Mouse (Mus musculus): ENCODE measurements around the gene Amph. TPM values are rescaled to one million over a fixed set of nuclear protein-coding genes. Genes with fewer than 3 reads are reported as not detected.
A peak's percentile ranks its signal among the peaks of the same experiment; 100 is the strongest.
"Not testable (repeated sequence)": the region's sequence is repeated elsewhere in the genome, so short reads cannot be mapped to it uniquely, and the experiment has no call there.

Amph gene
- 1.2 and 1.7 TPM in 2 replicates for polyA plus RNA-seq (2014; fragmentation: Nextera tagmentation; extraction: Ambion mirVana)

GRCm38 (mm10) chr13:18948171-18949028 lies at the start of gene Amph:
Gene Amph (plus strand): TSS chr13:18948205.
- Histone ChIP-seq H3K9ac (ENCODE audit: low read depth, low read length) (peak within 1 kb of the TSS; percentile 43; the same call in 1 of the 2 replicates), H3K4me1 (replicated peaks; ENCODE audit: control insufficient read depth, insufficient read depth, low read length) (no peaks in the 10 kb centered on the region; the same call in 1 of the 2 replicates), H3K9me3 (ENCODE audit: control insufficient read depth, low read length) (no peaks in the 10 kb centered on the region), H3K4me2 (peak within 1 kb of the TSS; percentile 95), H3K4me3 (ENCODE audit: low read depth, low read length) (peak within 1 kb of the TSS; percentile 62), H3K27ac (ENCODE audit: low read depth, low read length) (no peak within 1 kb of the TSS), H3K36me3 (ENCODE audit: control insufficient read depth, insufficient read depth, low read length) (no peaks in the 10 kb centered on the region), H3K27me3 (replicated peaks; ENCODE audit: control insufficient read depth, insufficient read depth, low read length) (peaks cover 24% of the 10 kb centered on the region)
- DNase-seq (ENCODE audit: low spot score) (peak; percentile 51), ATAC-seq (replicated peaks; ENCODE audit: low FRiP score) (peak; percentile 77)
- under 1% methylated on average over 70 of the region's 70 CpGs for WGBS

GRCm38 (mm10) chr13:18903623-18904022 lies 44.4 kb upstream of the Amph start:
- ATAC-seq (replicated peaks; ENCODE audit: low FRiP score) (no peak), DNase-seq (ENCODE audit: low spot score) (no peak)
- Histone ChIP-seq H3K36me3 (ENCODE audit: control insufficient read depth, insufficient read depth, low read length) (no peaks in the 10 kb centered on the region), H3K4me3 (ENCODE audit: low read depth, low read length) (no peak overlapping the region), H3K27me3 (replicated peaks; ENCODE audit: control insufficient read depth, insufficient read depth, low read length) (no peaks in the 10 kb centered on the region), H3K9me3 (ENCODE audit: control insufficient read depth, low read length) (no peaks in the 10 kb centered on the region), H3K4me1 (replicated peaks; ENCODE audit: control insufficient read depth, insufficient read depth, low read length) (no peaks in the 10 kb centered on the region), H3K27ac (ENCODE audit: low read depth, low read length) (no peak overlapping the region), H3K9ac (ENCODE audit: low read depth, low read length) (no peak overlapping the region), H3K4me2 (no peak overlapping the region)
- WGBS: 80% methylated on average over 6 of the region's 6 CpGs

- WGBS: 76% methylated on average over 4 of the region's 4 CpGs
- no peaks in the 10 kb centered on the region for H3K4me1 ChIP-seq (replicated peaks; ENCODE audit: control insufficient read depth, insufficient read depth, low read length)
- H3K4me3 ChIP-seq (ENCODE audit: low read depth, low read length): no peak overlapping the region
- H3K36me3 ChIP-seq (ENCODE audit: control insufficient read depth, insufficient read depth, low read length): no peaks in the 10 kb centered on the region
- H3K9ac ChIP-seq (ENCODE audit: low read depth, low read length): no peak overlapping the region
- DNase-seq (ENCODE audit: low spot score) (no peak), ATAC-seq (replicated peaks; ENCODE audit: low FRiP score) (no peak)
- no peaks in the 10 kb centered on the region for H3K27me3 ChIP-seq (replicated peaks; ENCODE audit: control insufficient read depth, insufficient read depth, low read length)
- no peak overlapping the region for H3K27ac ChIP-seq (ENCODE audit: low read depth, low read length)
- H3K4me2 ChIP-seq: no peak overlapping the region
- no peaks in the 10 kb centered on the region for H3K9me3 ChIP-seq (ENCODE audit: control insufficient read depth, low read length)
Observed at GRCm38 (mm10) chr13:18914774-18915173, 33.2 kb upstream of the Amph start.

GRCm38 (mm10) chr13:18933191-18933590 lies 14.8 kb upstream of the Amph start:
- H3K4me2 ChIP-seq; H3K4me3 ChIP-seq (ENCODE audit: low read depth, low read length); H3K9ac ChIP-seq (ENCODE audit: low read depth, low read length); DNase-seq (ENCODE audit: low spot score); H3K27ac ChIP-seq (ENCODE audit: low read depth, low read length); ATAC-seq (replicated peaks; ENCODE audit: low FRiP score); H3K4me1 ChIP-seq (replicated peaks; ENCODE audit: control insufficient read depth, insufficient read depth, low read length); H3K27me3 ChIP-seq (replicated peaks; ENCODE audit: control insufficient read depth, insufficient read depth, low read length); H3K9me3 ChIP-seq (ENCODE audit: control insufficient read depth, low read length); H3K36me3 ChIP-seq (ENCODE audit: control insufficient read depth, insufficient read depth, low read length): not testable (repeated sequence)
- 78% methylated on average over 1 of the region's 2 CpGs for WGBS

- H3K27ac ChIP-seq (ENCODE audit: low read depth, low read length): no peak overlapping the region
- peak overlapping the region; percentile 95 for H3K4me2 ChIP-seq
- H3K9me3 ChIP-seq (ENCODE audit: control insufficient read depth, low read length): no peaks in the 10 kb centered on the region
- peak overlapping the region; percentile 62; the same call in 1 of the 2 replicates for H3K4me3 ChIP-seq (ENCODE audit: low read depth, low read length)
- 17% methylated on average over 5 of the region's 5 CpGs for WGBS
- no peaks in the 10 kb centered on the region; the same call in 1 of the 2 replicates for H3K4me1 ChIP-seq (replicated peaks; ENCODE audit: control insufficient read depth, insufficient read depth, low read length)
- peaks cover 24% of the 10 kb centered on the region for H3K27me3 ChIP-seq (replicated peaks; ENCODE audit: control insufficient read depth, insufficient read depth, low read length)
- no peak overlapping the region for H3K9ac ChIP-seq (ENCODE audit: low read depth, low read length)
- no peaks in the 10 kb centered on the region for H3K36me3 ChIP-seq (ENCODE audit: control insufficient read depth, insufficient read depth, low read length)
- DNase-seq (ENCODE audit: low spot score): no peak
- ATAC-seq (replicated peaks; ENCODE audit: low FRiP score): no peak
Observed at GRCm38 (mm10) chr13:18947686-18948085, 319 bp upstream of the Amph start.

GRCm38 (mm10) chr13:18949029-18949350 lies 985 bp downstream of the Amph start:
- Histone ChIP-seq H3K4me2 (peak overlapping the region; percentile 95), H3K9me3 (ENCODE audit: control insufficient read depth, low read length) (no peaks in the 10 kb centered on the region), H3K9ac (ENCODE audit: low read depth, low read length) (no peak overlapping the region), H3K4me3 (ENCODE audit: low read depth, low read length) (peak overlapping the region; percentile 62), H3K27me3 (replicated peaks; ENCODE audit: control insufficient read depth, insufficient read depth, low read length) (peaks cover 24% of the 10 kb centered on the region), H3K27ac (ENCODE audit: low read depth, low read length) (no peak overlapping the region), H3K4me1 (replicated peaks; ENCODE audit: control insufficient read depth, insufficient read depth, low read length) (no peaks in the 10 kb centered on the region; the same call in 1 of the 2 replicates), H3K36me3 (ENCODE audit: control insufficient read depth, insufficient read depth, low read length) (no peaks in the 10 kb centered on the region)
- DNase-seq (ENCODE audit: low spot score) (no peak), ATAC-seq (replicated peaks; ENCODE audit: low FRiP score) (no peak)
- WGBS: 9% methylated on average over 5 of the region's 5 CpGs

- 51% methylated on average over 11 of the region's 11 CpGs for WGBS
- peaks cover 24% of the 10 kb centered on the region for H3K27me3 ChIP-seq (replicated peaks; ENCODE audit: control insufficient read depth, insufficient read depth, low read length)
- no peak for DNase-seq (ENCODE audit: low spot score)
- H3K9ac ChIP-seq (ENCODE audit: low read depth, low read length): no peak overlapping the region
- H3K9me3 ChIP-seq (ENCODE audit: control insufficient read depth, low read length): no peaks in the 10 kb centered on the region
- ATAC-seq (replicated peaks; ENCODE audit: low FRiP score): no peak
- no peaks in the 10 kb centered on the region for H3K36me3 ChIP-seq (ENCODE audit: control insufficient read depth, insufficient read depth, low read length)
- H3K27ac ChIP-seq (ENCODE audit: low read depth, low read length): no peak overlapping the region
- no peaks in the 10 kb centered on the region; the same call in 1 of the 2 replicates for H3K4me1 ChIP-seq (replicated peaks; ENCODE audit: control insufficient read depth, insufficient read depth, low read length)
- H3K4me2 ChIP-seq: no peak overlapping the region
- H3K4me3 ChIP-seq (ENCODE audit: low read depth, low read length): no peak overlapping the region
Observed at GRCm38 (mm10) chr13:18949626-18950200, 1.7 kb downstream of the Amph start.

- Histone ChIP-seq H3K36me3 (ENCODE audit: control insufficient read depth, insufficient read depth, low read length) (no peaks in the 10 kb centered on the region), H3K4me3 (ENCODE audit: low read depth, low read length) (no peak overlapping the region), H3K4me2 (no peak overlapping the region), H3K4me1 (replicated peaks; ENCODE audit: control insufficient read depth, insufficient read depth, low read length) (no peaks in the 10 kb centered on the region; the same call in 1 of the 2 replicates), H3K9ac (ENCODE audit: low read depth, low read length) (no peak overlapping the region), H3K27me3 (replicated peaks; ENCODE audit: control insufficient read depth, insufficient read depth, low read length) (peaks cover 8% of the 10 kb centered on the region), H3K9me3 (ENCODE audit: control insufficient read depth, low read length) (no peaks in the 10 kb centered on the region), H3K27ac (ENCODE audit: low read depth, low read length) (no peak overlapping the region)
- WGBS: 82% methylated on average over 4 of the region's 4 CpGs
- ATAC-seq (replicated peaks; ENCODE audit: low FRiP score) (no peak), DNase-seq (ENCODE audit: low spot score) (no peak)
Observed at GRCm38 (mm10) chr13:18953575-18953974, 5.6 kb downstream of the Amph start.

Measured in liver, embryonic 11.5 days (tissue).